Mouse (Mus musculus) stomach, embryonic 16.5 days (tissue): Measurements from ENCODE around the gene Zfp574. TPM values are rescaled to one million over a fixed set of nuclear protein-coding genes. Genes with fewer than 3 reads are reported as not detected.

Source experiments
- ATAC-seq: fragments of 200-750 bp; cut with Nextera tagmentation; 2 replicates; pipeline ENCODE4 v1.8.0; 2017; ENCODE audit warnings: moderate number of reproducible peaks, moderate TSS enrichment; ENCODE audit not compliant: insufficient read depth, low FRiP score
- H3K27ac ChIP-seq: fragments of 300-500 bp; sonication (generic); 2 replicates; pipeline ENCODE4 v1.5.1; 2014; ENCODE audit warnings: low read length
- H3K27me3 ChIP-seq: fragments of 300-500 bp; sonication (generic); 2 replicates; pipeline ENCODE4 v1.6.1; 2014; ENCODE audit warnings: low read length, control low read depth, mixed read lengths; ENCODE audit not compliant: control insufficient read depth, insufficient read depth
- H3K36me3 ChIP-seq: fragments of 300-500 bp; sonication (generic); 2 replicates; pipeline ENCODE4 v1.6.1; 2014; ENCODE audit warnings: low read length; ENCODE audit not compliant: control insufficient read depth, insufficient read depth
- H3K4me1 ChIP-seq: fragments of 300-500 bp; sonication (generic); 2 replicates; pipeline ENCODE4 v1.6.1; 2014; ENCODE audit warnings: low read length, control low read depth, mixed read lengths; ENCODE audit not compliant: control insufficient read depth, insufficient read depth
- H3K4me2 ChIP-seq: fragments of 300-500 bp; sonication (generic); 2 replicates; pipeline ENCODE4 v1.6.1; 2014; ENCODE audit warnings: low read depth, low read length, mixed read lengths
- H3K4me3 ChIP-seq: fragments of 300-500 bp; sonication (generic); replicated peaks from 2 replicates; pipeline ENCODE4 v1.5.1; 2014; ENCODE audit warnings: mild to moderate bottlenecking, low read length
- H3K9ac ChIP-seq: fragments of 300-500 bp; sonication (generic); 2 replicates; pipeline ENCODE4 v1.6.1; 2014; ENCODE audit warnings: low read length
- H3K9me3 ChIP-seq: fragments of 300-500 bp; sonication (generic); replicated peaks from 2 replicates; pipeline ENCODE4 v1.6.1; 2016; ENCODE audit warnings: low read length, control low read depth; ENCODE audit not compliant: control insufficient read depth
- WGBS: fragments of 180-500 bp; shearing (Covaris S2); extraction: QIAGEN DNeasy Blood & Tissue Kit; methylation state at CpG from one replicate; pipeline ENCODE4 v1.1.7; 2014; 5-methylcytosine and 5-hydroxymethylcytosine counted together
- polyA plus RNA-seq: library from polyadenylated mRNA; unstranded; fragments of >200 nt; fragmentation: Nextera tagmentation; extraction: Ambion mirVana; gene quantifications from 2 replicates; pipeline ENCODE4 v1.2.1, GENCODE M21; 2015

Zfp574 gene
- polyA plus RNA-seq, 1 experiment from 2014 or later, result 23.1 TPM

DNA sequence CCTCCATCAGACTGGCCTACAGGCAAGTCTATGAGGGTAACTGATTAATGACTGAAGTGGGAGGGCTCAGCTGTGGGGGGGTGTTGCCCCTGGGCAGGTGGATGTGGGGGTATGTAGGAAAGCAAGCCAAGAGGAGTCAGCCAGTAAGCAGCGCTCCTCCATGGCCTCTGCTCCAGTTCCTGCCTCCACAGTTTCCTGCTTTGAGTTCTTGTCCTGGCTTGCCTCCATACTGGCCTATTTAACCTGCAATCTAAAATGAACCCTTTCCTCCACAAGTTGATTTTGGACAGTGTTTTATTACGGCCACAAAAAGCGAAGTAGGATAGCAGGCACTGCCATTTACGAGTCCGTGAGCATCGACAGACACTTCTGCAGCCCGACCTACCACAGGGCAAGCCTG lies 5.0 kb upstream of the Zfp574 start:
- Histone ChIP-seq H3K36me3 (peaks cover 10% of the 10 kb centered on the region), H3K27ac (no peak overlapping the region), H3K4me1 (peaks cover 23% of the 10 kb centered on the region), H3K4me3 (no peak overlapping the region), H3K9me3 (no peaks in the 10 kb centered on the region), H3K9ac (no peak overlapping the region), H3K27me3 (no peaks in the 10 kb centered on the region), H3K4me2 (no peak overlapping the region)
- ATAC-seq, result no peak
- 90% methylated on average over 7 of the region's 7 CpGs for WGBS

DNA sequence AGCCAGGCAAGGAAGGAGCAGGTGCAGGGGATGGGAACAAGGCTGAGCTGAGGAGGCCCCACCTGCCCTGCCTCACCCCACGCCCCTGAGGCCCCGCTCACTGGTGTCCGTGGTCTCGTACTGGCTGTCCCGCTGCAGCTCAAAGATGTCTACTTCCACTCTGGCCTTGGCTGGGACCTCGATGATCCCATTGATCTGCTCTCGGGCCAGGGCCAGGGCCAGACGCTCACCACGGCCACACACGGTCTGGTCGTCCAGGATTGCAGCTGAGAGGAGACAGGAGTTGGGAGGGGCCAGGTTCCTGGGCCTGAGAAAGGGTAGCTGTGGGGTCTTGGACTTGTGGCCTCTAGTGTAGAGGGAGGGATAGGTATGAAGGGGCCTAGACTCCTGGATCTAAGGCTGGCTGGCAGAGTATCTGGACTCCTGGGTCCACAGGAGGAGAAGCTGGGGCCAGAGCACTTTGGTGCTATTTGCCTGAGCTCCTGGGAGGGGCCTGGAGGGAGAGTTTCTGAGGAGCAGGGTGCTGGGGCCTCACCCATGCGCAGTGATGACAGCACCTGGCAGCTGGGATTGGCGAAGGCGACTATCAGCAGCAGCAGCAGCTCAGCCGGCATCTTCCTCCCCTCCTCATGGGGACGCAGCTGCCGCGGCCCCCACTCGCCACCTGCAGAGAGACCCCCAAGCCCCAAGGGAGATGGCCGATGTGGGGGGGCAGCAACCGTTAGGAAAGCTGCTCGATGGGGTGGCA lies 4.3 kb upstream of the Zfp574 start:
- Histone ChIP-seq H3K27ac (no peak overlapping the region), H3K4me1 (peaks cover 24% of the 10 kb centered on the region), H3K4me3 (no peak overlapping the region), H3K36me3 (peaks cover 10% of the 10 kb centered on the region), H3K27me3 (no peaks in the 10 kb centered on the region), H3K9me3 (no peaks in the 10 kb centered on the region), H3K9ac (no peak overlapping the region), H3K4me2 (no peak overlapping the region)
- WGBS, result 88% methylated on average over 22 of the region's 22 CpGs
- ATAC-seq, result no peak

DNA sequence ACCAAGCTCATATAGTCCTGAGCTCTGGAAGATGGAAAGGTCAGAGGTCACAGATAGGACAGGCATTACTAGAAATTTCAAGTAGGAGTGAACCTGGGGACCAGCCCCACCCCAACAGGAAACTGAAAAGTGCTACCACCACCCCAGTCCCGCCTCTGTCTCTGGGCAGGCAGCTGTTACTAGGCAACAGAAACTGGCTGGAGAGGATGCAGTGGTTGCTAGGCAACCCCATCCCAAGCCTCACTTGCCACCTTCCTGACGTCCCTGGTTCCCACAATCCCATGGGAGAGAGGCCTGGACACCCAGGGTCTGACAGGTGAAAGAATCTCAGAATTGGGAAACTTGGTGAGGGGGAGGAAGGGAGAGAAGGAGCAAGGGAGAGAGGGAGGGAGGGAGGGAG lies 3.6 kb upstream of the Zfp574 start:
- 34% methylated on average over 2 of the region's 2 CpGs for WGBS
- Histone ChIP-seq H3K4me2 (no peak overlapping the region), H3K27ac (no peak overlapping the region), H3K36me3 (peaks cover 10% of the 10 kb centered on the region), H3K4me3 (no peak overlapping the region), H3K9ac (no peak overlapping the region), H3K9me3 (no peaks in the 10 kb centered on the region), H3K27me3 (no peaks in the 10 kb centered on the region), H3K4me1 (peaks cover 30% of the 10 kb centered on the region)
- ATAC-seq, result no peak

DNA sequence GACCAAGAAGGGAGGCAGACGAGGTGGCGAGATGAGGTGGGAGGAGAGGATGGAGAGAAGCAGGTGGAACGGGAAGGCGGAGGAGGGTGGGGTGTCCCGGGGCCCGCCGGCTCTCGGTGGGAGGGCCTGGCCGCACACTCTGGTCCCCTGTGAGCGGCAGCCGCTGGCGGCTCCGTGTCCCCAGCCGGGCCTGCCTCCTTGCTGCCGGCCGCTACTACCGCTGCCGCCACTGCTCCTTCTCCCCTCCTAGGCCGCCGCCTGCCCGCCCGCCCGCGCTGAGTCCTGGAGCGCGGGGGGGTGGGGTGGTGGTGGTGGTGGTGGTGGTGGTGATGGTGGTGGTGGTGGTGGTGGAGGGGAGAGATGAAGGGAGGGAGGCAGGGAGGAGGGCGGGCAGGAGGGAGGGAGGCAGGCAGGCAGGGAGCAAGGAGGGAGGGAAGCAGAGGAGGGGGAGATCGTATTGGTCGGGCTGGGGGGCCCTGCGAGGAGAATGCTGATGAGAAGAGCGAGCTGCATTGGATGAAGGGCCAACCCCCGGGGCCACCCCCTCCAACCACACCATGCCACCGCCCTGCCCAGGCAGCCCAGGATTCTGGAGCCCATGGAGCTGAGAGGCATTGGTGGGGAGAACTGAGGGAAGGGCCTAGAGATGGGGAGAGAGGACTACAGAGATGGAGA lies 486 bp downstream of the Zfp574 start:
- Histone ChIP-seq H3K9ac (peak overlapping the region; percentile 90), H3K4me2 (peak overlapping the region; percentile 95), H3K9me3 (no peaks in the 10 kb centered on the region), H3K27me3 (no peaks in the 10 kb centered on the region), H3K4me1 (peaks cover 38% of the 10 kb centered on the region), H3K36me3 (peaks cover 2% of the 10 kb centered on the region), H3K4me3 (peak overlapping the region; percentile 66), H3K27ac (peak overlapping the region; percentile 75)
- under 1% methylated on average over 28 of the region's 33 CpGs for WGBS
- peak; percentile 8; the same call in 1 of the 2 replicates for ATAC-seq

DNA sequence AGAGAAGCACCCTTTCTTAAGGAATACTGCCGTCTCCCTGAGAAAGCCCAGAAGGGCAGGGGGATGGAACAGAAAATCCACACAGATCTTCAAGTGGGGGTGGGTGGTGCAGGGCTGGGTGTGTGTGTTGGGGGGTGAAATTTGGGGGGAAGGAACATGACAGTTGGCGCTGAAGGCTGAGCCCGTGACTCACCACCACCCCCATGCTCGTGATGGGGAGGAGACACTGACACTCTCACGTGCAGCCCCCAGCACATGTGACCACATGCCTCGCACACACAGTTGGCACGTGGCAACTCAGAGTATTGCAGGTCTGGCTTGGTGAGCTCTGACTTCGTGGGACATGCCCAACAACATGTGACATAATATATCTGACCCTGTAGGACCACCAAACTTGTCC lies 1.6 kb downstream of the Zfp574 start:
- Histone ChIP-seq H3K4me3 (no peak overlapping the region), H3K36me3 (no peaks in the 10 kb centered on the region), H3K9me3 (no peaks in the 10 kb centered on the region), H3K9ac (peak overlapping the region; percentile 90; the same call in 1 of the 2 replicates), H3K27me3 (no peaks in the 10 kb centered on the region), H3K4me2 (no peak overlapping the region), H3K27ac (no peak overlapping the region), H3K4me1 (peaks cover 46% of the 10 kb centered on the region)
- ATAC-seq, result no peak
- 86% methylated on average over 8 of the region's 8 CpGs for WGBS

DNA sequence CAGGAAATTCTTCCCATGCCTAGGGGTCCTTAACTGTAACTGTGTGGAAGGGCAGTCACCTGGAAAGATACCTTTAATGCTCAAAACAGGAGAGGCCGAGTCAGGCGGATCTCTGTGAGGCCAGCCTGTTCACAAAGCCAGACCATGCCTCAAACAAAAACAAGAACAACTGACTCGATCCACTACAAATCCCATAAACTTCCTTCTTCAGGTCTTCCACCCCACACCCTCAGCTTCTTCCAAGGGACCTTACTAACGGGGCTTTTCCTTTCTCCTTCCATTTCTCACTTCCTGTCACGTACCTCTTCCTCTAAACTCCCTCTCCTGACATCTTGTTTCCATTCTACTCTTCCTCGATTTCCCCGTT lies 3.9 kb downstream of the Zfp574 start:
- Histone ChIP-seq H3K4me1 (peaks cover 36% of the 10 kb centered on the region), H3K4me2 (peak overlapping the region; percentile 73), H3K36me3 (peaks cover 15% of the 10 kb centered on the region), H3K9me3 (no peaks in the 10 kb centered on the region), H3K4me3 (peak overlapping the region; percentile 56), H3K27ac (peak overlapping the region; percentile 95), H3K9ac (peak overlapping the region; percentile 77), H3K27me3 (no peaks in the 10 kb centered on the region)
- ATAC-seq, result no peak
- WGBS, result 19% methylated on average over 7 of the region's 7 CpGs

DNA sequence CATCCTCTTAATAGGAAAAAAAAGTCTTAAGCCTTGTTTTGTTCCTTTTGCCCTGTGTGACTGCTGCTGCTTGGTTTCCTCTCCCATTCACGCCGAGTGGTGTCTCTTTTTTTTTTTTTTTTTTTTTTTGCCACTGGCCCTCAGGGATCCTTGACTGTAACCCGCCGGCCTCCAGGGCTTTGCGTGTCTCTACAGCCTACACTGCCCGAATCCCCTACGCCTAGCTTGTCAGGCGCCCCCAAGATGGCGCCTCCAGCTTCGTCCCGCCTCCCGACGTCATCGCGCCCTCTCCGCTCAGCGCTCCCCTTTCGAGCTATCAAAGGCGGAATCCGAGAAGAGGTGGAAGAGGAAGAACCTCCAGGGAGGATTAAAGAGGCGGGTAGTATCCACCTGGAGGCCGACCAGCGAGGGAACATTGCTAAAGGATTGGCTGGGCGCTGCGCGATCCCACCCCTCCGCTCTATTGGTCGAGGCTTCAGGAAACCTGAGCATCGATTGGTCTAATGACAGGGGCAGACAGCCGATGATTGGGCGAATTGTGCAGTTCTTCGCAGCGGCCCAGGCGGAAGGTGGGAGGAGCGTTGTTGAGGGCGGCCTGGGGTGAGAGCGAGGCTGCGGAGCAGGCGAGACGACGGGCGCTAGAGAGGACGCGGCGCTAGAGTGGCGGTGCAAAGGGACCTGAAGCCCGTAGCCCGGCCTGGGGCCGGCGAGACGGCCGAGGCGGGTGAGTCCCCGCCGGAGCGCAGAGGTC lies 4.5 kb downstream of the Zfp574 start:
- H3K4me3 ChIP-seq, result peak overlapping the region; percentile 93
- H3K4me1 ChIP-seq, result peaks cover 30% of the 10 kb centered on the region
- H3K27ac ChIP-seq, result peak overlapping the region; percentile 96
- H3K9me3 ChIP-seq, result no peaks in the 10 kb centered on the region
- peak overlapping the region; percentile 99 for H3K9ac ChIP-seq
- H3K36me3 ChIP-seq, result peaks cover 20% of the 10 kb centered on the region
- peak; percentile 98 for ATAC-seq
- WGBS, result under 1% methylated on average over 56 of the region's 56 CpGs
- no peaks in the 10 kb centered on the region for H3K27me3 ChIP-seq
- peak overlapping the region; percentile 84 for H3K4me2 ChIP-seq

DNA sequence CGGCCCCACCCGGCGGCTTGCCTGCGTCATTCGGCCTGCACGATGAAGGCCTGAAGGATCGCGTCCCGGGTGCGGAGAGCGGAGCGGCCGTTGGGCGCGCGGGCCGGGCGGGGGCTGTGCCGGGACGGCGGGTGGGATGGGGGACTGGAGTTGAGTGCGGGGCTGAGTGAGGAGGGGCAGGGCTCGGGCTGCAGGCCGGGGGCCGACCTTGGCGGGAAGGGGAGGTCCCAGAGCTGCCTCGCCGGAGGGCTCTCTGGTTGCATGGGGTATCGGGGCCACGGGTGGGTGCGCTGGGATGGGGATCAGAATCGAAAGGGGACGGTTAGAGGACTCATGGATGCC lies 5.0 kb downstream of the Zfp574 start:
- Histone ChIP-seq H3K36me3 (peaks cover 24% of the 10 kb centered on the region), H3K27ac (peak overlapping the region; percentile 96), H3K9me3 (no peaks in the 10 kb centered on the region), H3K27me3 (no peaks in the 10 kb centered on the region), H3K4me1 (peaks cover 28% of the 10 kb centered on the region), H3K4me3 (peak overlapping the region; percentile 93), H3K9ac (peak overlapping the region; percentile 99), H3K4me2 (peak overlapping the region; percentile 84)
- under 1% methylated on average over 22 of the region's 33 CpGs for WGBS
- ATAC-seq, result peak; percentile 33

DNA sequence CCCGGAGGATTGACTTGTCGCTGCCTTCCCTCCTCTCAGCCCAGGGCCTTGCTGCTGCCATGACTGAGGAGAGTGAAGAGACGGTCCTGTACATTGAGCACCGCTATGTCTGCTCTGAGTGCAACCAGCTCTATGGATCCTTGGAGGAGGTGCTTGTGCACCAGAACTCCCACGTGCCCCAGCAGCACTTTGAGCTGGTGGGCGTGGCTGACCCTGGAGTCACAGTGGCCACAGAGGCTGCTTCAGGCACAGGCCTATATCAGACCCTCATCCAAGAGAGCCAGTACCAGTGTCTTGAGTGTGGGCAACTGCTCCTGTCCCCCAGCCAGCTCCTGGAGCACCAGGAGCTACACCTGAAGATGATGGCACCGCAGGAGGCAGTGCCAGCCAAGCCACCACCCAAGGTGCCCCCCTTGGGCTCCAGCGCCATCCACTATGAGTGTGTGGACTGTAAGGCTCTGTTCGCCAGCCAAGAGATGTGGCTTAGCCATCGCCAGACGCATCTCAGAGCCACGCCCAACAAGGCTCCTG lies 7.2 kb downstream of the Zfp574 start:
- ATAC-seq, result no peak
- H3K27me3 ChIP-seq, result no peaks in the 10 kb centered on the region
- H3K4me2 ChIP-seq, result no peak overlapping the region
- H3K9me3 ChIP-seq, result no peaks in the 10 kb centered on the region
- no peak overlapping the region for H3K4me3 ChIP-seq
- WGBS, result 76% methylated on average over 12 of the region's 12 CpGs
- no peak overlapping the region for H3K27ac ChIP-seq
- H3K9ac ChIP-seq, result no peak overlapping the region
- H3K36me3 ChIP-seq, result peaks cover 38% of the 10 kb centered on the region
- H3K4me1 ChIP-seq, result peaks cover 21% of the 10 kb centered on the region
